ENCODE assay signal across 9 mouse cellular contexts in the genomic region with DNA sequence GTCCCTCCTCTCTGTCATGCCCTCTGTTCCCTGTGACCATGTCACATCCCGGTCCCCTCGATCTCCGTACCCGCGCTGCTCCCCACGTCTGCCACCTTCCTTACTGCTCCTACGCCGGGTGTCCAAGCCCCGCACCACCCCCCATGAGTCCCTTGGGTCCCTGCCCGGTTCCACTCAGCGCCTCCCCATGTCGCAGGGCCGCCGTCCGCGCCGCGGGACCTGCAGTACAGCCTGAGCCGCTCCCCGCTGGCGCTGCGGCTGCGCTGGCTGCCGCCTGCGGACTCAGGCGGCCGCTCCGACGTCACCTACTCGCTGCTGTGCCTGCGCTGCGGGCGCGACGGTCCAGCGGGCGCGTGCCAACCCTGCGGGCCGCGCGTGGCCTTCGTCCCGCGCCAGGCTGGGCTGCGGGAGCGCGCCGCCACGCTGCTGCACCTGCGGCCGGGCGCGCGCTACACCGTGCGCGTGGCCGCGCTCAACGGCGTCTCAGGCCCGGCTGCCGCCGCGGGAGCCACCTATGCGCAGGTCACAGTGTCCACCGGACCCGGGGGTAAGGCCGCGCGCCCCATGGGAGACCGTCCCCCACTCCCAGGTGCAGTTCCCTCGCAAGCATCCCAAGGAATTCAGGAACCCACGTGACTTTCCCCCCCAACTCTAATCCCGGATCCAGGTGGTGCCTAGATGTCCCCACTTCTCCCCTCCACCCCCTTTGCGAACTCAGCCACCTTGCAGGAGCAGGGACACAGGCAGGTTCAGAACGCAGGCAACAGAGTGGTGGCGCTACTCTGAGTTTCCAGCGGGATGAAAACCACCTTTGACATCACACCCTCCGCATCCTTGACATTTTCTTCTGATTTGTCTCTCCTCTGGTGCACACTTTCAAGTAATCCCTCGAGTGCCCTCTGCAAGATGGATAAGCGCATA. TPM values are rescaled to one million over a fixed set of nuclear protein-coding genes. Genes with fewer than 3 reads are reported as not detected.
A peak's percentile ranks its signal among the peaks of the same experiment; 100 is the strongest.
DNase-seq lines count a peak whose midpoint lies in the region; ATAC-seq and TF ChIP-seq lines count a peak whose summit lies in the region.
"Had no signal": no experiment of that assay in that cellular context is flagged by ENCODE, and none has a peak within 500 bp of the region (broad histone marks: within the 10 kb centered on the region; RNA-seq: fewer than 3 reads in every experiment).

No protein-coding gene starts in this region.

- peaks cover 10% of the 10 kb centered on the region for H3K4me1 ChIP-seq in embryonic facial prominence, embryonic 15.5 days
- H3K4me1 ChIP-seq in intestine, embryonic 16.5 days (ENCODE audit: control insufficient read depth, insufficient read depth, low read length): peaks cover 6% of the 10 kb centered on the region
- peaks cover 36% of the 10 kb centered on the region for H3K4me1 ChIP-seq in midbrain, embryonic 12.5 days
- H3K4me1 ChIP-seq in thymus, adult 2 months (replicated peaks; ENCODE audit: control insufficient read depth, insufficient read depth, low read length): no peaks in the 10 kb centered on the region; the same call in 1 of the 2 replicates

- H3K27me3 ChIP-seq in embryonic facial prominence, embryonic 15.5 days: peaks cover 80% of the 10 kb centered on the region
- peaks cover 36% of the 10 kb centered on the region for H3K27me3 ChIP-seq in intestine, embryonic 16.5 days (replicated peaks; ENCODE audit: control insufficient read depth, insufficient read depth, low read length)
- H3K27me3 ChIP-seq in midbrain, embryonic 12.5 days: peaks cover 63% of the 10 kb centered on the region
- no peaks in the 10 kb centered on the region; the same call in 1 of the 2 replicates for H3K27me3 ChIP-seq in thymus, adult 2 months (ENCODE audit: control insufficient read depth, insufficient read depth, low read length)

- H3K36me3 ChIP-seq in embryonic facial prominence, embryonic 15.5 days: no peaks in the 10 kb centered on the region
- H3K36me3 ChIP-seq in intestine, embryonic 16.5 days (ENCODE audit: control insufficient read depth, insufficient read depth, low read length): no peaks in the 10 kb centered on the region
- H3K36me3 ChIP-seq in midbrain, embryonic 12.5 days: no peaks in the 10 kb centered on the region
- no peaks in the 10 kb centered on the region for H3K36me3 ChIP-seq in thymus, adult 2 months (ENCODE audit: control insufficient read depth, insufficient read depth, low read length)

- no peak for TF ChIP-seq POLR2A in thymus, adult 2 months (IDR thresholded peaks at IDR 0.05; ENCODE audit: control insufficient read depth, extremely low read depth, insufficient read depth, low read length, poor library complexity)

- DNase-seq in adrenal gland, postnatal 10 days: peak; percentile 26
- DNase-seq in adrenal gland, adult 18-20 months (ENCODE audit: low spot score in 2 of 2): no peak
- DNase-seq in MN1 (ENCODE audit: low spot score): peak; percentile 22
- DNase-seq in thymus, adult 2 months: no peak
- DNase-seq in gastrocnemius, postnatal 10 days: no peak

- 1% methylated on average over 83 of the region's 83 CpGs for WGBS in embryonic facial prominence, embryonic 15.5 days
- 2% methylated on average over 80 of the region's 83 CpGs for WGBS in intestine, embryonic 16.5 days
- 2% methylated on average over 49 of the region's 83 CpGs for WGBS in midbrain, embryonic 12.5 days
- WGBS in thymus, adult 2 months: 4% methylated on average over 83 of the region's 83 CpGs

- H3K4me2 ChIP-seq in embryonic facial prominence, embryonic 15.5 days (replicated peaks): peak overlapping the region; percentile 68
- peak overlapping the region; percentile 82 for H3K4me2 ChIP-seq in intestine, embryonic 16.5 days (ENCODE audit: low read depth, low read length)
- H3K4me2 ChIP-seq in midbrain, embryonic 12.5 days (replicated peaks): peak overlapping the region; percentile 83

- TF ChIP-seq CTCF in thymus, adult 2 months (IDR thresholded peaks at IDR 0.05; ENCODE audit: borderline replicate concordance, control insufficient read depth, extremely low read depth, insufficient read depth, low read length, poor library complexity): no peak

- H3K4me3 ChIP-seq in embryonic facial prominence, embryonic 15.5 days (replicated peaks): peak overlapping the region; percentile 43
- H3K4me3 ChIP-seq in intestine, embryonic 16.5 days (ENCODE audit: low read length): peak overlapping the region; percentile 45
- peak overlapping the region; percentile 48 for H3K4me3 ChIP-seq in midbrain, embryonic 12.5 days
- no peak overlapping the region for H3K4me3 ChIP-seq in thymus, adult 2 months (ENCODE audit: control insufficient read depth, insufficient read depth, low read length)
- H3K4me3 ChIP-seq: erythroblast, embryonic 14.5 days had no signal

- no peak overlapping the region for H3K27ac ChIP-seq in embryonic facial prominence, embryonic 15.5 days (replicated peaks)
- H3K27ac ChIP-seq in intestine, embryonic 16.5 days (ENCODE audit: low read length): no peak overlapping the region
- H3K27ac ChIP-seq in midbrain, embryonic 12.5 days (replicated peaks): 0 out of 2 replicates have a peak overlapping the region, but pooled peaks have one; percentile 39
- H3K27ac ChIP-seq in thymus, adult 2 months (ENCODE audit: control insufficient read depth, insufficient read depth, low read length): no peak overlapping the region

- H3K9ac ChIP-seq in embryonic facial prominence, embryonic 15.5 days: no peak overlapping the region
- H3K9ac ChIP-seq in intestine, embryonic 16.5 days (ENCODE audit: low read depth, low read length): peak overlapping the region; percentile 29; the same call in 1 of the 2 replicates
- H3K9ac ChIP-seq in midbrain, embryonic 12.5 days (replicated peaks): peak overlapping the region; percentile 55

- ATAC-seq in embryonic facial prominence, embryonic 15.5 days (ENCODE audit: insufficient number of reproducible peaks, low FRiP score, low TSS enrichment, low read depth): no peak
- peak; percentile 33 for ATAC-seq in intestine, embryonic 16.5 days
- ATAC-seq in midbrain, embryonic 12.5 days (ENCODE audit: low FRiP score, low read depth): peak; percentile 59

- H3K9me3 ChIP-seq in embryonic facial prominence, embryonic 15.5 days (replicated peaks): no peaks in the 10 kb centered on the region
- H3K9me3 ChIP-seq in intestine, embryonic 16.5 days (ENCODE audit: control insufficient read depth, low read length): no peaks in the 10 kb centered on the region
- H3K9me3 ChIP-seq in midbrain, embryonic 12.5 days: no peaks in the 10 kb centered on the region

RNA-seq across cellular contexts. Expression of a gene that starts 14.1 kb away (rescaled TPM):
- total RNA-seq in adrenal gland, postnatal 10 days (2021): 1 to 10 TPM; 4.5 to 4.9 TPM
- 1 to 10 TPM; 1.9 to 2.4 TPM for total RNA-seq in adrenal gland, adult 18-20 months (2021)
- 0.04 and 0.09 TPM in 2 replicates for polyA plus RNA-seq in embryonic facial prominence, embryonic 15.5 days (2015; fragmentation: Nextera tagmentation; extraction: Ambion mirVana)
- 0.07 and 0.15 TPM in 2 replicates for polyA plus RNA-seq in intestine, embryonic 16.5 days (2015; fragmentation: Nextera tagmentation; extraction: Ambion mirVana)
- polyA plus RNA-seq in midbrain, embryonic 12.5 days (2016; fragmentation: Nextera tagmentation; extraction: Ambion mirVana): 12.3 and 13.3 TPM in 2 replicates
- 0.06 and 0.07 TPM in 2 replicates for polyA plus RNA-seq in thymus, adult 2 months (2012; rRNA removed)
- under 1 TPM; 0.05 TPM for total RNA-seq in gastrocnemius, postnatal 10 days (2021)
- polyA plus RNA-seq: erythroblast, embryonic 14.5 days had no signal

RNA-seq across cellular contexts. Expression of a gene that starts 32.8 kb away (rescaled TPM):
- total RNA-seq in adrenal gland, postnatal 10 days (2021): 1 to 10 TPM; 3.5 to 5.2 TPM
- 1 to 10 TPM; 4.0 to 5.0 TPM for total RNA-seq in adrenal gland, adult 18-20 months (2021)
- 1.2 and 1.5 TPM in 2 replicates for polyA plus RNA-seq in embryonic facial prominence, embryonic 15.5 days (2015; fragmentation: Nextera tagmentation; extraction: Ambion mirVana)
- polyA plus RNA-seq in intestine, embryonic 16.5 days (2015; fragmentation: Nextera tagmentation; extraction: Ambion mirVana): 0.36 and 0.44 TPM in 2 replicates
- polyA plus RNA-seq in midbrain, embryonic 12.5 days (2016; fragmentation: Nextera tagmentation; extraction: Ambion mirVana): 7.1 and 7.9 TPM in 2 replicates
- 1.1 and 1.4 TPM in 2 replicates for polyA plus RNA-seq in thymus, adult 2 months (2012; rRNA removed)
- under 1 TPM; 0.16 to 0.36 TPM for total RNA-seq in gastrocnemius, postnatal 10 days (2021)
- polyA plus RNA-seq: erythroblast, embryonic 14.5 days had no signal

RNA-seq across cellular contexts. Expression of a gene that starts 42.1 kb away (rescaled TPM):
- total RNA-seq in adrenal gland, postnatal 10 days (2021): 10 to 100 TPM in 1 of 2 experiments, 1 to 10 TPM in 1; 9.6 to 11.1 TPM
- 10 to 100 TPM; 12.7 to 14.0 TPM for total RNA-seq in adrenal gland, adult 18-20 months (2021)
- 12.4 and 16.7 TPM in 2 replicates for polyA plus RNA-seq in embryonic facial prominence, embryonic 15.5 days (2015; fragmentation: Nextera tagmentation; extraction: Ambion mirVana)
- 9.1 and 9.3 TPM in 2 replicates for polyA plus RNA-seq in intestine, embryonic 16.5 days (2015; fragmentation: Nextera tagmentation; extraction: Ambion mirVana)
- 17.0 and 18.1 TPM in 2 replicates for polyA plus RNA-seq in midbrain, embryonic 12.5 days (2016; fragmentation: Nextera tagmentation; extraction: Ambion mirVana)
- polyA plus RNA-seq in thymus, adult 2 months (2012; rRNA removed): 18.3 and 21.6 TPM in 2 replicates
- total RNA-seq in gastrocnemius, postnatal 10 days (2021): 1 to 10 TPM; 7.9 to 9.2 TPM

RNA-seq across cellular contexts. Expression of a gene that starts 43.8 kb away (rescaled TPM):
- total RNA-seq in adrenal gland, postnatal 10 days (2021): 10 to 100 TPM; 49.6 to 54.7 TPM
- total RNA-seq in adrenal gland, adult 18-20 months (2021): 10 to 100 TPM; 44.6 TPM
- polyA plus RNA-seq in embryonic facial prominence, embryonic 15.5 days (2015; fragmentation: Nextera tagmentation; extraction: Ambion mirVana): 57.9 and 59.1 TPM in 2 replicates
- 35.3 and 35.8 TPM in 2 replicates for polyA plus RNA-seq in intestine, embryonic 16.5 days (2015; fragmentation: Nextera tagmentation; extraction: Ambion mirVana)
- polyA plus RNA-seq in midbrain, embryonic 12.5 days (2016; fragmentation: Nextera tagmentation; extraction: Ambion mirVana): 69.1 and 72.4 TPM in 2 replicates
- 26.2 and 28.0 TPM in 2 replicates for polyA plus RNA-seq in thymus, adult 2 months (2012; rRNA removed)
- 10 to 100 TPM; 28.7 to 29.3 TPM for total RNA-seq in gastrocnemius, postnatal 10 days (2021)

RNA-seq across cellular contexts. Expression of a gene that starts 44.3 kb away (rescaled TPM):
- 10 to 100 TPM; 34.9 to 42.9 TPM for total RNA-seq in adrenal gland, postnatal 10 days (2021)
- total RNA-seq in adrenal gland, adult 18-20 months (2021): 10 to 100 TPM; 36.8 to 44.2 TPM
- 37.3 and 37.6 TPM in 2 replicates for polyA plus RNA-seq in embryonic facial prominence, embryonic 15.5 days (2015; fragmentation: Nextera tagmentation; extraction: Ambion mirVana)
- polyA plus RNA-seq in intestine, embryonic 16.5 days (2015; fragmentation: Nextera tagmentation; extraction: Ambion mirVana): 27.3 and 29.5 TPM in 2 replicates
- polyA plus RNA-seq in midbrain, embryonic 12.5 days (2016; fragmentation: Nextera tagmentation; extraction: Ambion mirVana): 48.4 and 49.3 TPM in 2 replicates
- polyA plus RNA-seq in thymus, adult 2 months (2012; rRNA removed): 63.0 and 70.4 TPM in 2 replicates
- total RNA-seq in gastrocnemius, postnatal 10 days (2021): 10 to 100 TPM; 10.3 to 11.9 TPM

Comparison
In these comparisons a context has a peak if more than half of its experiments do, and no peak if none do; other contexts are left out.
1. DNase-seq: peak in adrenal gland, postnatal 10 days (single experiment) and MN1 (single experiment); none in adrenal gland, adult 18-20 months (0 of 2), thymus, adult 2 months (single experiment) and gastrocnemius, postnatal 10 days (single experiment).
2. RNA of a gene that starts 14.1 kb away (polyA plus RNA-seq): 12.3 to 13.3 TPM in midbrain, embryonic 12.5 days; 0.04 to 0.09 TPM in embryonic facial prominence, embryonic 15.5 days, 0.07 to 0.15 TPM in intestine, embryonic 16.5 days and 0.06 to 0.07 TPM in thymus, adult 2 months; every median in the first group is over 10 times any median in the second.
3. Peak in every context shown above with its lines, with median percentiles within 50 percentile points of each other: H3K4me2 ChIP-seq.